Mouse (Mus musculus) frontal cortex, postnatal 25 days (tissue): ENCODE results near the gene Szt2.

Experiments
- DNase-seq, 2 experiments: peaks; one replicate each; pipeline ENCODE4 v3.0.0; 2022; ENCODE audit warnings: low spot score in 2 of 2

The Szt2 gene

GRCm38 (mm10) chr4:118409142-118409900 lies at the start of gene Szt2, which contains the start of gene Med8:
TSS of gene Szt2 (minus strand) at chr4:118409273.
TSS of gene Med8 (plus strand) at chr4:118409337.
- peak; percentile 75 to 82 for DNase-seq

GRCm38 (mm10) chr4:118457345-118457975 lies 48.4 kb upstream of the Szt2 start, which contains the start of gene Mpl:
TSS of gene Mpl (minus strand) at chr4:118457513.
- DNase-seq: no peak

- DNase-seq: no peak
Observed at GRCm38 (mm10) chr4:118446415-118447153, 37.5 kb upstream of the Szt2 start.

DNA sequence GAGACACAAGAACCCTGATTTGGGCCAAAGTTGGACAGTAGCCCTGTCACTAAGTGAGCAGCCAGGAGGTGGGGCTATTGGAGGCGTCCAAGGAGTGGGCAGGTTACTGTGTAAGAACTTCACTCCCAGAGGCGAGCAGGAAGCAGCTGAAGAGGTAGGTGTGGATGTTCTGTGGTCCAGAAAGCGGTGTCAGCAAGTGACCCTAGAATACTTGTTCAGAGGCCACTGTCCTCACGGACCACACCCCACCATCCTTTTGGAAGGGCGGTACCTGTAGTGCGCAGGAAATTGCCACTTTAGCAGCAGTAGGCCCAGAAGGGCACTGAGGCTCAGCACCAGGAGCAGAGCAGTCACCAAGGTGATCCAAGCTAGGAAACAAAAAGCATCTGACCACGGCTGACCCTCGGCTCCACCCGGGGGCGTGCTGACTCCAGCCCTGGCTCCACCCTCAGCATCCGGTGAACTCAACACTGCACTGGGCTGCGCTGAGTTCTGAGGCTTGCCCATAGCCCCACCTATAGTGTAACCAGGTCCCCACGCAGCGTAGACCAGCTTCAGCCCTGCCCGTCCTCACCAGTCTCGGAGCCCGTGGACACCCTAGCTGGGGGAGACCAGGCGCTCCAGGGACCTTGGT lies 36.8 kb upstream of the Szt2 start:
- DNase-seq: peak in 1 of 2 experiments; percentile 7

GRCm38 (mm10) chr4:118445088-118445487 lies 36.0 kb upstream of the Szt2 start:
- DNase-seq: no peak

GRCm38 (mm10) chr4:118437829-118438253 lies 28.8 kb upstream of the Szt2 start:
- DNase-seq: no peak

DNA sequence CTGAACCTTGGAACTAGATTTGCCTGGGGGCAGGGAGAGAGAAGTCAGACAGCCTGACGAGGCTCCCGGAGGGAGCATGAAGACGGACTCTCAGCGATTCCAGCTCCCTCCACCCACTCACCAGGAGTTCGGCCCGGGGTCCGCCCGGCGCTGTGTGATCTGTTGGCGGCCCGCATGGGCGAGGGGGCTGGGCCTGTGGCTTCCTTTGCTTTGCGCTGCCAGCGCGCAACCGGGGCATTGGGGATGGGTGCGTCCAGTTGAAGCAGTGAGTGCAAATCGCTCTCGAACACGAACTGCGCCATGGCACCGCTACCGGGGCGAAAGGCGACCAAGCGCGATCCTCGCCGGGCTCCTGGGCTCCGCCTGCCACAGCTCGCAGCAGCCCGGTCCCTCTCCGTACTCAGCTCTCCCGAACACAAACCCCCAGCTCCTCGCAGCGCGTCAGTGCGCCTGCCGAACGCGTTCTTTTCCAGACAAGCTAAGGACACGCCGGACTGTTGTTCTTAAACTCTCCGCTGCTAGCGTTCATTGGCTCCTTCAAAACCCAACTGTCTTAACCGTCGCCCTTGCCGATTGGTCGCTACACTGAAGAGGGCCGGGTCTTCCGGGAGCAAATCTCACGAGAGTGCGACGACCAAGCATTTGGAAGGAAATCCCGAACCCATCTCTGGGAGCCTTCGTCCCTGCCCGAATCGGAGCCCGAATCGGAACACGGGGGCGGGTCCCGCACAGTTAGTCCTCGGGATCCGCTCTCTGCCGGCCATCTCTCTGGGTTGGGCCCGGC lies 27.9 kb upstream of the Szt2 start, which contains the start of gene Cdc20:
TSS of gene Cdc20 (minus strand) at position 533 of the 784 bp plus-strand sequence.
- DNase-seq: peak; percentile 69 to 78

- no peak for DNase-seq
Observed at GRCm38 (mm10) chr4:118432332-118432731, 23.3 kb upstream of the Szt2 start.

DNA sequence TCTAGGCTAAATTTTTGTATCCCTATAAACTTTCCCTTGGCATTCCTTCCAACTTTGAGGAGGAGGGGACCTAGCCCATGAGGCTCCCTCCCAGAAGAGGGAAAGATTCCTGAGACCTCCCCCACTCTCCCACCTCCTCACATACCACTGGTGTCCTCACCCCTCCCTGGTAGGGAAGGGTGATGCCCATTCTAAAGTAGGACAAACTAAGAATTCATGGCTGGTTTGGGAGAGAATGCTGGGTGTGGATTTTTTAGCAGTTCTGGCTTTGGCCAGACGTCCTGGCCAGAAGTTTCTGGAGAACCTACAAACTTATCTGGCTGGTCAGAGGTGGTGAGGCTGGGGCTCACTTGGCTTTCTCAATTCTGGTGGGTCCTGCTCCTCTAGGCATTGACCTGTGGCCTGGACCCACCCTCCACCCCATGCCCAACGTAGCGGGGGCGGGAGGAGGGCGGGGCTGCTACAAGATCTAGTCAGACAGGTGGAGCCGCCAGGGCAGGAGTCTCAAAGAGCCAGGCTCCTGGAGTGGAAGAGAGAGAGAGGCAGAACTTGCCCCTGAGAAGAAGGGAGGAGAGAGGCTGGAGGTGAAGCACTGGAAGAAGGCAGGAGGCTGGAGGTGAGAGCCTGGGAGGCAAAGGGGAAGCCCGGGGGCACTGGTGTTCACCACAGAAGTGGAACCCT lies 20.3 kb upstream of the Szt2 start:
- no peak for DNase-seq

- DNase-seq: no peak
Observed at GRCm38 (mm10) chr4:118428531-118429214, 19.6 kb upstream of the Szt2 start.

- peak in 1 of 2 experiments; percentile 50 for DNase-seq
Observed at GRCm38 (mm10) chr4:118427768-118428451, 18.8 kb upstream of the Szt2 start, which contains the start of gene Elovl1. TSS of gene Elovl1 (plus strand) at chr4:118428093.

DNA sequence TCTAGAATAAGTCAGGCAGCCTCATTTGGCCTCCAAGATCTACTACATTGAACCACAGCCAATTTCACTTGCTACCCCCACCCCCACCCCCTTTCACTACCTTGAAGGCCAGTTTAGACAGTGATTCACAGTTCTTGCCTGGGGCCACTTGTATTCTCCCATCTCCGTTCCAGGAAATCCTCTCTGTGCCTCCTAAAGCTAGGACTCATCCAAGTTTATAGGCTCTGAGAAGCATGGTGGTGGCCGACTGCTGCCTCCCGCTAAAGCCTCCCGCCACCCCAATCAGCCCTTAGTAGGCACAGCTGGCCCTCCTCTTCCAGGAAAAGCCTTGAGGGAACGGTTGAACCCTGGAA lies 18.3 kb upstream of the Szt2 start:
- no peak for DNase-seq

DNA sequence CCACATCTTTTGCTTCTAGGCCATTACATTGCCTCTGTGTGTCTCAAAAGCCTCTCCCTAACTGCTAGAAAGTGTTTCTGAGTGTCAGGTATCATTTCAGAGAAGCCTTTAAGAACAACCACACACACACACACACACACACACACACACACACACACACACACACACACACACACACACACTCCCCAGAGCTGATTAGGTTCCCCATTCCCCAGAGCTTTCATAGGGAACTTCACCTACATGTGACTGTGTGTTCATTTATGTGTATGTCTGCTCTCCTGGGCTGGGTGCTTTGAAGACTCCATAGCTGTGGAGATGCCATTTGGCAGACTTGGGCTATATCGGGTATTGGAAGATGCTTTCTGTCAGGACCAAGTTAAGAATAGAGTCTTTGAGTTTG lies 16.3 kb upstream of the Szt2 start:
- DNase-seq: no peak

DNA sequence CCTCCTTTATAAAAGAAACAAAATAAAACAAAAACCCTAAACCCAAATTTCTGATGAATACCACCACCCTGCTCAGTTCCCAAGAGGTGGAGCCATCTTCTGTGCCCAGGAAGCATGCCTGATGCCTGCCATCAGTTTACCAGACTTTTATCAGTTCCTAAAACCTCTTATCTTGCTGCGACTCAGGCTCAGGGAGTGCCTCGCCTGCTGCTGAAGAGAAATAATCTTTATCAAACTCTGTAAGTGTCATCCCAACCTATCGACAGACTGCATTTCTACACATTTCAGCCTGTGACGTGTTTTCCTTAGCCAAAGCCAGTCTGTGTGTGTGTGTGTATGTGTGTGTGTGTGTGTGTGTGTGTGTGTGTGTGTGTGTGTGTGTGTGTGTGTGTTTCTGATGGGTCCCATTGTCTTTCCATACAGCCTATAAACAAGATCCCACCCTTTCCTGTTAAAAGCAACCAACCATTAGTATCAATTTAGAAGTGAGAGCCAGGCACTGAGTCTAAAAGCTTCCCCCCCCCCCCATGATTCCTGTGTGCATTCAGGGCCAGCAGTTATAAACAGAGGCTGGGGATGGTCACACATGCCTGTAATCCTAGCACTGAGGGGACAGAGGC lies 15.6 kb upstream of the Szt2 start:
- no peak for DNase-seq

DNA sequence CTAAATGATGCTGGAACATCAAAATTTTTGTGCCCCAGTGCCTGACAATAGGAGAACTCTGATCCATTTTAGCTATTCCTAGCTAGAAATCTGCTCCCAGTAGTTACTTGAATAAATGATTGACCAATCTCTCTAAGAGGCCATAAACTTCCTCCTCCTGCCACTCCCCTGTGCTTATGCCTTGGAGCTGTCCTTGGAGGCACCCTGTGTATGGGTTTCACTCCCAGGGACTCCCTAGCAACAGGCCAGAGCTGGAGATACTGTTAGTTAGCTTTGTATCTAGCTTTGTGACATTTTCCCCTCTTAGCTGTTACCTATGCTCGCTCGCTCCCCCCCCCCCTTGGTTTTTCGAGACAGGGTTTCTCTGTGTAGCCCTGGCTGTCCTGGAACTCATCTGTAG lies 12.3 kb upstream of the Szt2 start:
- DNase-seq: no peak

GRCm38 (mm10) chr4:118417112-118417797 lies 8.2 kb upstream of the Szt2 start:
- no peak for DNase-seq

DNA sequence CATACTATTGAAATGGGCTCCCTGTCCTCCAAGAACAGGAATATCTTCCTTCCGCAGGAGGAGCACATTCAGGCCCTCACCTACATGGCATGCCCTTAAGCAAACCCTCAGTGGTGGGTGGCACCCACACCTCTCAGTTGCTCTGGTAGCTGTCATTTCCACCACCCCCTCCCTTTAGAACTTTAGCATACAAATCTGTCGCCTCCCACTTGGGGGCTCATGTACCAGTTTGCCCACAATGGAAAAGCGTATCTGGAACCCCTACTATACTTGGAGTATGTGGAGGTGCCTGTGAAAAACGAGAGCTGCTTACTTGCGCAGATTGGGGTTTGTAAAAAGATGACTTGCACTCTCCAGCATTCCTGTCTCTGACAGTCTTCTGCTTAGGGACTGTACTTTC lies 7.3 kb upstream of the Szt2 start:
- no peak for DNase-seq

DNA sequence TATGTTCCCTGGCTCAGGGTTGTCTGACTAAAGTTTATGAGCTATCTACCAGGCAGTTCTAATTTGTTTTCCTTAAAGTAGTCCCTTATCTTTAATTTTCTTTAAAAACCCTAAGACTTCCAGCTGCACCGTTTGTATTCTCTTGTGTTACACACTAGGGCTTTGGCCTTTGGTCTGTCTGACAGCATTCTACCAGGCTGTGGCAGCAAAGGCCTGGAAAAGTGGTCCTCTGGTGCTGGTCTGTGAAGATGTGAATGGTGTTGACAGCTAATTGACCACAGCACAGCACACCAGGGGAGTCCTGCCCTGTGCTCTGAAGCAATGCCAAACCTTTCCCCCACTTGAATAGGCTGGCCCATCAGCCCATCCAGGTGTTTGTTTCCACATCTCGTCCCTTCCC lies 6.7 kb upstream of the Szt2 start:
- no peak for DNase-seq
